Mouse (Mus musculus) liver, embryonic 15.5 days (tissue): Measurements from ENCODE around the gene Anp32e. TPM values are rescaled to one million over a fixed set of nuclear protein-coding genes. Genes with fewer than 3 reads are reported as not detected.
"Not testable (repeated sequence)": the region's sequence is repeated elsewhere in the genome, so short reads cannot be mapped to it uniquely, and the experiment has no call there.

Experiments
- ATAC-seq: fragments of 200-750 bp; cut with Nextera tagmentation; 2 replicates; pipeline ENCODE4 v1.8.0; 2017; ENCODE audit warnings: moderate number of reproducible peaks, mild to moderate bottlenecking, moderate library complexity; ENCODE audit not compliant: insufficient read depth
- H3K27ac ChIP-seq: fragments of 300-500 bp; sonication (generic); replicated peaks from 2 replicates; pipeline ENCODE4 v1.5.1; 2015; ENCODE audit warnings: mild to moderate bottlenecking, inconsistent platforms
- H3K27me3 ChIP-seq: fragments of 300-500 bp; sonication (generic); 2 replicates; pipeline ENCODE4 v1.6.1; 2015; ENCODE audit warnings: mild to moderate bottlenecking, inconsistent platforms
- H3K36me3 ChIP-seq: fragments of 300-500 bp; sonication (generic); replicated peaks from 2 replicates; pipeline ENCODE4 v1.6.1; 2015; ENCODE audit warnings: moderate library complexity, mild to moderate bottlenecking, inconsistent platforms
- H3K4me1 ChIP-seq: fragments of 300-500 bp; sonication (generic); replicated peaks from 2 replicates; pipeline ENCODE4 v1.6.1; 2015; ENCODE audit warnings: inconsistent platforms
- H3K4me2 ChIP-seq: fragments of 300-500 bp; sonication (generic); 2 replicates; pipeline ENCODE4 v1.6.1; 2015; ENCODE audit warnings: moderate library complexity, mild to moderate bottlenecking, inconsistent platforms
- H3K4me3 ChIP-seq: fragments of 300-500 bp; sonication (generic); replicated peaks from 2 replicates; pipeline ENCODE4 v1.5.1; 2015; ENCODE audit warnings: mild to moderate bottlenecking, inconsistent platforms
- H3K9ac ChIP-seq: fragments of 300-500 bp; sonication (generic); 2 replicates; pipeline ENCODE4 v1.6.1; 2015; ENCODE audit warnings: moderate library complexity, mild to moderate bottlenecking, inconsistent platforms
- H3K9me3 ChIP-seq: fragments of 300-500 bp; sonication (generic); replicated peaks from 2 replicates; pipeline ENCODE4 v1.6.1; 2016; ENCODE audit warnings: inconsistent platforms
- WGBS: fragments of 180-500 bp; shearing (Covaris S2); methylation state at CpG from one replicate; pipeline ENCODE4 v1.1.7; 2015; ENCODE audit warnings: mixed read lengths; ENCODE audit not compliant: insufficient replicate concordance; 5-methylcytosine and 5-hydroxymethylcytosine counted together
- polyA plus RNA-seq: library from polyadenylated mRNA; unstranded; fragments of >200 nt; fragmentation: Nextera tagmentation; extraction: Ambion mirVana; gene quantifications from 2 replicates; pipeline ENCODE4 v1.2.1, GENCODE M21; 2015

The Anp32e gene
- polyA plus RNA-seq, 1 experiment from 2014 or later: 129 TPM

- H3K9me3 ChIP-seq, H3K27me3 ChIP-seq, H3K36me3 ChIP-seq: not testable (repeated sequence)
- Histone ChIP-seq H3K4me1 (peaks cover 44% of the 10 kb centered on the region), H3K27ac (peak within 1 kb of the TSS; percentile 72), H3K9ac (peak within 1 kb of the TSS; percentile 81), H3K4me3 (peak within 1 kb of the TSS; percentile 69), H3K4me2 (peak within 1 kb of the TSS; percentile 87)
- peak; percentile 98 for ATAC-seq
- WGBS: under 1% methylated on average over 28 of the region's 43 CpGs
Measured at GRCm38 (mm10) chr3:95893606-95894316, 35.3 kb upstream of the Anp32e start, which contains the start of gene Aph1a. Aph1a (plus strand) TSS chr3:95893969.

- H3K4me3 ChIP-seq: peak overlapping the region; percentile 69
- H3K9ac ChIP-seq: peak overlapping the region; percentile 81
- no peaks in the 10 kb centered on the region for H3K9me3 ChIP-seq
- H3K36me3 ChIP-seq: 0 out of 2 replicates have a peak, but pooled peaks cover 5% of the 10 kb centered on the region
- ATAC-seq: no peak; the same call in 1 of the 2 replicates
- H3K4me2 ChIP-seq: peak overlapping the region; percentile 87
- H3K27me3 ChIP-seq: peaks cover 9% of the 10 kb centered on the region; the same call in 1 of the 2 replicates
- WGBS: 3% methylated on average over 16 of the region's 16 CpGs
- peak overlapping the region; percentile 72 for H3K27ac ChIP-seq
- H3K4me1 ChIP-seq: peaks cover 44% of the 10 kb centered on the region
Measured at GRCm38 (mm10) chr3:95894317-95895160, 34.5 kb upstream of the Anp32e start.

GRCm38 (mm10) chr3:95895501-95895900 lies 33.5 kb upstream of the Anp32e start:
- H3K9ac ChIP-seq, H3K36me3 ChIP-seq, H3K27ac ChIP-seq, ATAC-seq, H3K4me3 ChIP-seq, H3K9me3 ChIP-seq: not testable (repeated sequence)
- 86% methylated on average over 7 of the region's 7 CpGs for WGBS
- Histone ChIP-seq H3K4me2 (peak overlapping the region; percentile 87; the same call in 1 of the 2 replicates), H3K27me3 (peaks cover 15% of the 10 kb centered on the region), H3K4me1 (peaks cover 41% of the 10 kb centered on the region)

- Histone ChIP-seq H3K4me3 (no peak overlapping the region), H3K4me2 (no peak overlapping the region), H3K27ac (no peak overlapping the region), H3K9me3 (no peaks in the 10 kb centered on the region), H3K9ac (no peak overlapping the region), H3K4me1 (peaks cover 14% of the 10 kb centered on the region), H3K36me3 (0 out of 2 replicates have a peak, but pooled peaks cover 5% of the 10 kb centered on the region), H3K27me3 (peaks cover 47% of the 10 kb centered on the region)
- WGBS: 60% methylated on average over 13 of the region's 13 CpGs
- no peak for ATAC-seq
Measured at GRCm38 (mm10) chr3:95899800-95900524, 29.1 kb upstream of the Anp32e start.

- H3K4me3 ChIP-seq: no peak overlapping the region
- peaks cover 26% of the 10 kb centered on the region for H3K4me1 ChIP-seq
- H3K36me3 ChIP-seq: 0 out of 2 replicates have a peak, but pooled peaks cover 5% of the 10 kb centered on the region
- H3K27ac ChIP-seq: peak overlapping the region; percentile 59; the same call in 1 of the 2 replicates
- no peaks in the 10 kb centered on the region for H3K9me3 ChIP-seq
- no peak for ATAC-seq
- H3K4me2 ChIP-seq: no peak overlapping the region
- H3K27me3 ChIP-seq: peaks cover 66% of the 10 kb centered on the region
- H3K9ac ChIP-seq: no peak overlapping the region
- 63% methylated on average over 9 of the region's 9 CpGs for WGBS
Measured at GRCm38 (mm10) chr3:95901616-95902372, 27.3 kb upstream of the Anp32e start.

- peaks cover 27% of the 10 kb centered on the region for H3K4me1 ChIP-seq
- ATAC-seq: no peak
- H3K27ac ChIP-seq: peak overlapping the region; percentile 6; the same call in 1 of the 2 replicates
- H3K9me3 ChIP-seq: no peaks in the 10 kb centered on the region
- H3K36me3 ChIP-seq: 0 out of 2 replicates have a peak, but pooled peaks cover 5% of the 10 kb centered on the region
- H3K27me3 ChIP-seq: peaks cover 71% of the 10 kb centered on the region
- no peak overlapping the region for H3K9ac ChIP-seq
- no peak overlapping the region for H3K4me3 ChIP-seq
- H3K4me2 ChIP-seq: no peak overlapping the region
Measured at GRCm38 (mm10) chr3:95902373-95902625, 26.7 kb upstream of the Anp32e start.

GRCm38 (mm10) chr3:95902643-95903042 lies 26.4 kb upstream of the Anp32e start:
- no peak for ATAC-seq
- Histone ChIP-seq H3K4me2 (no peak overlapping the region), H3K4me1 (peaks cover 27% of the 10 kb centered on the region), H3K36me3 (0 out of 2 replicates have a peak, but pooled peaks cover 2% of the 10 kb centered on the region), H3K4me3 (no peak overlapping the region), H3K27me3 (peaks cover 74% of the 10 kb centered on the region), H3K9ac (no peak overlapping the region), H3K9me3 (no peaks in the 10 kb centered on the region), H3K27ac (peak overlapping the region; percentile 6; the same call in 1 of the 2 replicates)
- 36% methylated on average over 6 of the region's 6 CpGs for WGBS

- Histone ChIP-seq H3K4me2 (peak overlapping the region; percentile 66), H3K27ac (peak overlapping the region; percentile 78), H3K4me3 (peak overlapping the region; percentile 33), H3K9me3 (no peaks in the 10 kb centered on the region), H3K4me1 (peaks cover 27% of the 10 kb centered on the region), H3K27me3 (peaks cover 87% of the 10 kb centered on the region), H3K9ac (peak overlapping the region; percentile 19; the same call in 1 of the 2 replicates), H3K36me3 (no peaks in the 10 kb centered on the region)
- WGBS: 9% methylated on average over 15 of the region's 15 CpGs
- peak; percentile 78 for ATAC-seq
Measured at GRCm38 (mm10) chr3:95903753-95904502, 25.1 kb upstream of the Anp32e start.

- peak within 1 kb of the TSS; percentile 33 for H3K4me3 ChIP-seq
- peak within 1 kb of the TSS; percentile 66 for H3K4me2 ChIP-seq
- 3% methylated on average over 15 of the region's 15 CpGs for WGBS
- ATAC-seq: 0 out of 2 replicates have a peak, but pooled peaks have one; percentile 14
- H3K27ac ChIP-seq: peak within 1 kb of the TSS; percentile 78
- peak within 1 kb of the TSS; percentile 19; the same call in 1 of the 2 replicates for H3K9ac ChIP-seq
- H3K27me3 ChIP-seq: peaks cover 94% of the 10 kb centered on the region
- H3K36me3 ChIP-seq: no peaks in the 10 kb centered on the region
- H3K4me1 ChIP-seq: peaks cover 27% of the 10 kb centered on the region
- H3K9me3 ChIP-seq: no peaks in the 10 kb centered on the region
Measured at GRCm38 (mm10) chr3:95904568-95904967, 24.5 kb upstream of the Anp32e start, which contains the start of gene Car14. Car14 (minus strand) TSS chr3:95904691.
